Mouse (Mus musculus) thymus, adult 2 months (tissue): Measurements from ENCODE around the gene Zfp354a.

Experiments
- CTCF ChIP-seq: fragments of 200-500 bp; IDR thresholded peaks from 2 replicates; pipeline ENCODE4 v1.5.1; 2012; ENCODE audit warnings: mild to moderate bottlenecking, control low read depth, low read length, moderate library complexity, borderline replicate concordance; ENCODE audit not compliant: control insufficient read depth, poor library complexity, insufficient read depth; ENCODE audit errors: extremely low read depth
- POLR2A ChIP-seq: fragments of 200-500 bp; IDR thresholded peaks from 2 replicates; pipeline ENCODE4 v1.6.1; 2012; ENCODE audit warnings: mild to moderate bottlenecking, low read length, control low read depth, moderate library complexity; ENCODE audit not compliant: control insufficient read depth, poor library complexity, insufficient read depth; ENCODE audit errors: extremely low read depth

- TF ChIP-seq CTCF (no peak), POLR2A (no peak)
These were observed 7.4 kb upstream of the Zfp354a start for GRCm38 (mm10) chr11:51051678-51052077.
